Mouse (Mus musculus) heart, adult 2 months (tissue): Measurements from ENCODE around the gene Morn1. TPM values are rescaled to one million over a fixed set of nuclear protein-coding genes. Genes with fewer than 3 reads are reported as not detected.

Experiments used
- DNase-seq, 2 experiments: peaks; one replicate each; pipeline ENCODE4 v3.0.0; 2021
- H3K27ac ChIP-seq: fragments of 200-600 bp; 2 replicates; pipeline ENCODE4 v1.8.1; 2022
- H3K27me3 ChIP-seq: fragments of 200-500 bp; 2 replicates; pipeline ENCODE4 v1.6.1; 2012; ENCODE audit warnings: mild to moderate bottlenecking, low read length, inconsistent platforms, mixed read lengths; ENCODE audit not compliant: control insufficient read depth, insufficient read depth
- H3K36me3 ChIP-seq: fragments of 200-500 bp; 2 replicates; pipeline ENCODE4 v1.6.1; 2012; ENCODE audit warnings: low read length, inconsistent platforms; ENCODE audit not compliant: control insufficient read depth, insufficient read depth
- H3K4me1 ChIP-seq: fragments of 200-500 bp; 2 replicates; pipeline ENCODE4 v1.6.1; 2011; ENCODE audit warnings: low read length; ENCODE audit not compliant: control insufficient read depth, insufficient read depth
- H3K4me3 ChIP-seq: fragments of 200-600 bp; 2 replicates; pipeline ENCODE4 v1.8.1; 2022
- H3K79me2 ChIP-seq: fragments of 200-500 bp; replicated peaks from 2 replicates; pipeline ENCODE4 v1.6.1; 2012; ENCODE audit warnings: mild to moderate bottlenecking, inconsistent platforms, low read length, moderate library complexity, mixed read lengths; ENCODE audit not compliant: control insufficient read depth, insufficient read depth
- H3K9ac ChIP-seq: fragments of 200-500 bp; 2 replicates; pipeline ENCODE4 v1.6.1; 2012; ENCODE audit warnings: low read depth, mild to moderate bottlenecking, control low read depth, inconsistent platforms, low read length, mixed read lengths
- CTCF ChIP-seq: fragments of 200-600 bp; IDR thresholded peaks from 2 replicates; pipeline ENCODE4 v1.8.1; 2022; ENCODE audit warnings: antibody characterized with exemption, mild to moderate bottlenecking, moderate library complexity
- EP300 ChIP-seq: fragments of 200-500 bp; IDR thresholded peaks from 2 replicates; pipeline ENCODE4 v1.6.1; 2011; ENCODE audit warnings: low read depth, low read length, control low read depth; ENCODE audit not compliant: insufficient read depth
- POLR2A ChIP-seq: fragments of 200-500 bp; IDR thresholded peaks from 2 replicates; pipeline ENCODE4 v1.6.1; 2011; ENCODE audit warnings: mild to moderate bottlenecking, low read depth, low read length, control low read depth; ENCODE audit not compliant: insufficient read depth
- WGBS: fragments of 180-500 bp; shearing (Covaris S2); methylation state at CpG from one replicate; pipeline ENCODE4 v1.1.7; 2018; 5-methylcytosine and 5-hydroxymethylcytosine counted together
- intact Hi-C: fragments of 180-260 bp; cut with DNase I; formaldehyde crosslinking; loops from one replicate; pipeline ENCODE4 v1.15.1; 2025
- polyA plus RNA-seq: library from polyadenylated mRNA; depleted of rRNA; stranded (reverse); fragments of >200 nt; gene quantifications from 2 replicates; pipeline ENCODE4 v1.2.3, GENCODE M21; 2012; rRNA removed
- total RNA-seq, 2 experiments: library from RNA; stranded (reverse); gene quantifications; 2 replicates each; pipeline ENCODE4 v1.2.3; 2021

Morn1 gene
- total and polyA plus RNA-seq, 3 experiments: 1.1 to 2.5 (median 1.3) TPM

GRCm38 (mm10) chr4:155189711-155190139, 103.3 kb downstream of the Morn1 start:
- intact Hi-C loops: loop anchor here (2.0 to 5.0 kb wide), 2 partner anchors 37 to 59 kb away; partner anchors contain the start of gene Faap20
- TF ChIP-seq CTCF: peak; percentile 60
- TF ChIP-seq POLR2A: no peak
- TF ChIP-seq EP300: 0 out of 2 replicates have a peak, but pooled peaks have one; percentile 36
- Histone ChIP-seq H3K36me3 (peaks cover 6% of the 10 kb centered on the region; the same call in 1 of the 2 replicates), H3K4me1 (peaks cover 59% of the 10 kb centered on the region), H3K9ac (no peak overlapping the region), H3K27me3 (no peaks in the 10 kb centered on the region), H3K27ac (peak overlapping the region; percentile 53), H3K79me2 (peaks cover 22% of the 10 kb centered on the region), H3K4me3 (peak overlapping the region; percentile 8; the same call in 1 of the 2 replicates)
- DNase-seq: peak; percentile 61
- WGBS: 12% methylated on average over 4 of the region's 4 CpGs

GRCm38 (mm10) chr4:155190275-155190674, 103.9 kb downstream of the Morn1 start:
- H3K27ac ChIP-seq: peak overlapping the region; percentile 53
- peaks cover 23% of the 10 kb centered on the region for H3K79me2 ChIP-seq
- WGBS: 53% methylated on average over 7 of the region's 7 CpGs
- peaks cover 6% of the 10 kb centered on the region; the same call in 1 of the 2 replicates for H3K36me3 ChIP-seq
- H3K27me3 ChIP-seq: no peaks in the 10 kb centered on the region
- intact Hi-C loops: no loop called here
- peaks cover 59% of the 10 kb centered on the region for H3K4me1 ChIP-seq
- H3K9ac ChIP-seq: no peak overlapping the region
- no peak for TF ChIP-seq EP300
- no peak for TF ChIP-seq CTCF
- TF ChIP-seq POLR2A: no peak
- H3K4me3 ChIP-seq: peak overlapping the region; percentile 8; the same call in 1 of the 2 replicates
- no peak for DNase-seq

Other genes starting within 250 kb of the Morn1 start
- gene Ttc34, start 249.1 kb upstream of the Morn1 start, total RNA-seq: under 1 TPM; 0.09 to 0.10 TPM
- gene Ttc34, start 249.1 kb upstream of the Morn1 start, polyA plus RNA-seq: 0.12 and 0.31 TPM in 2 replicates
- gene Mmel1, start 217.0 kb upstream of the Morn1 start, total RNA-seq: not detected
- 0.16 TPM in 1 of 2 replicates, not detected in the other for gene Mmel1, start 217.0 kb upstream of the Morn1 start, polyA plus RNA-seq
- 10 to 100 TPM; 77.1 to 95.9 TPM for gene Fam213b, start 187.4 kb upstream of the Morn1 start, total RNA-seq
- 77.3 and 110 TPM in 2 replicates for gene Fam213b, start 187.4 kb upstream of the Morn1 start, polyA plus RNA-seq
- 1 to 10 TPM; 6.1 to 7.0 TPM for gene Tnfrsf14, start 158.0 kb upstream of the Morn1 start, total RNA-seq
- gene Tnfrsf14, start 158.0 kb upstream of the Morn1 start, polyA plus RNA-seq: 16.1 and 18.8 TPM in 2 replicates
- gene Hes5, start 125.7 kb upstream of the Morn1 start, total RNA-seq: not detected
- gene Hes5, start 125.7 kb upstream of the Morn1 start, polyA plus RNA-seq: 0.10 TPM in 1 of 2 replicates, not detected in the other
- gene Pank4, start 122.5 kb upstream of the Morn1 start, total RNA-seq: 10 to 100 TPM; 40.7 to 43.9 TPM
- gene Pank4, start 122.5 kb upstream of the Morn1 start, polyA plus RNA-seq: 59.6 and 81.2 TPM in 2 replicates
- gene Plch2, start 29.8 kb upstream of the Morn1 start, total RNA-seq: not detected
- gene Plch2, start 29.8 kb upstream of the Morn1 start, polyA plus RNA-seq: 0.06 and 1.1 TPM in 2 replicates
- gene Pex10, start 19.6 kb upstream of the Morn1 start, total RNA-seq: 10 to 100 TPM; 18.4 to 19.4 TPM
- gene Pex10, start 19.6 kb upstream of the Morn1 start, polyA plus RNA-seq: 26.5 and 26.7 TPM in 2 replicates
- 10 to 100 TPM; 67.6 to 74.7 TPM for gene Rer1, start 195 bp upstream of the Morn1 start, total RNA-seq
- 54.7 and 102 TPM in 2 replicates for gene Rer1, start 195 bp upstream of the Morn1 start, polyA plus RNA-seq
- 10 to 100 TPM; 56.7 to 56.8 TPM for gene Ski, start 136.0 kb downstream of the Morn1 start, total RNA-seq
- gene Ski, start 136.0 kb downstream of the Morn1 start, polyA plus RNA-seq: 34.9 and 46.0 TPM in 2 replicates
- 10 to 100 TPM; 14.4 to 16.7 TPM for gene Faap20, start 163.2 kb downstream of the Morn1 start, total RNA-seq
- 26.7 and 30.3 TPM in 2 replicates for gene Faap20, start 163.2 kb downstream of the Morn1 start, polyA plus RNA-seq